Mouse (Mus musculus): Measurements from ENCODE around the gene D430041D05Rik. TPM values are rescaled to one million over a fixed set of nuclear protein-coding genes. Genes with fewer than 3 reads are reported as not detected.

The D430041D05Rik gene
- total RNA-seq, 2 experiments from 2014 or later, result 1.3 to 1.9 TPM

DNA sequence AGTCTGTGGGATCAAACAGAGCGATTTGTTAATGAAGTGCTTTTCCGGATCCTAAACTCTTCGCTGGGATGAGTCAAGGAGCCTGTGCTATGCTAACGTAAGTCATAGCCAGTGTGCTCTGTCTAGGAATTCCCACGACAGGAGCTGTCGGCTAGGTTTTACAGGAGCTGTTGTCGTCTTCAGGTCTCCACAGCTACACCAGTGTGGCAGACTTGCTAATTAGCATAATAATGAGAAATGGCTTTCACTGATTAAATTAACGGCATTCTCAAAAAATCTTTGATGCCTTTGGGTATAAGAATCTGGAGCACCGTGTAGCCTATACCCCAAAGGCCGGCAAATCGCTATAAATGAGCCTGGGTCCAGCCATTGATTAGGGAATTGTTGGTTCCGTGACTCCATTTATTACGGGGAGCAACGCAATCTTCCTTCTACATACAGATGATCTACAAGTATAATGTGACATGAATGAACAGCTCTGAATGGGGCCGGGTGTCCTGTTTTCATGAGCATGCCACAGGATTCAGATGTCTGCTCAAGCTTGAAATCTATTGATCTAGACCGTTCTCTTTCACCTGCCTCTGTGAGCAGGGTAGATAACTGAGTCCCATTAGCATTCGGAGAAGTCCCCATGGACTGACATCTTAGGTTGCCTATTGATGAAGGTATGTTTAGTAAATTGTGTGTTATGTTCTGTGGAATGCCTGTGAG lies 242.5 kb downstream of the D430041D05Rik start:
- TF ChIP-seq CTCF (IDR thresholded peaks at IDR 0.05), result no peak
- Histone ChIP-seq H3K4me3 (no peak overlapping the region), H3K27ac (no peak overlapping the region)
- intact Hi-C loops (cut with DNase I), result no loop called here
- no peak for DNase-seq

DNA sequence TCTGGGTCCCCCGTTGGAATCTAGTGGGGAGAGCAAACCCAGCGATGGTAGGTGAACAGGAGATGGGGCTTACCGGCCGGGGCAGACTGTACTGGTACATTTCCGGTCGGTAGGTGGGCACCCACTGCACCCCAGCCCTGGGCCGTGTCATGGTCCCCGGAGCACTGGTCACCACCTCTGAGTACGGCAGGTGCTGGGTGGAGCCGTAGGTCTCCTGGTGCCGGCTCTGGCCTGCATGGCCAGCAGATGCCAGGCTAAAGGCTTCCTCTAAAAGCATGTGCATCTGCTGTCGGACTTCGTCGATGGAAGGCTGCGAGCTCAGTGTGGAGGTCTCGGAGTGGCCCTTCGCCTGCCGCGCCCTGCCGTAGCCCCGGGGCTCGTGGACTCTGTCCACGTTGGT lies 243.0 kb downstream of the D430041D05Rik start:
- intact Hi-C loops (cut with DNase I), result no loop called here
- DNase-seq, result no peak
- Histone ChIP-seq H3K4me3 (no peak overlapping the region), H3K27ac (no peak overlapping the region)
- TF ChIP-seq CTCF (IDR thresholded peaks at IDR 0.05), result no peak

- no peak for DNase-seq
- intact Hi-C loops (cut with DNase I), result no loop called here
- TF ChIP-seq CTCF (IDR thresholded peaks at IDR 0.05), result no peak
- H3K4me3 ChIP-seq, result no peak overlapping the region
- H3K27ac ChIP-seq, result no peak overlapping the region
These were observed 245.2 kb downstream of the D430041D05Rik start for GRCm38 (mm10) chr2:104165631-104166030.

GRCm38 (mm10) chr2:104163978-104164487 lies 246.8 kb downstream of the D430041D05Rik start:
- no peak overlapping the region for H3K4me3 ChIP-seq
- intact Hi-C loops (cut with DNase I), result no loop called here
- TF ChIP-seq CTCF (IDR thresholded peaks at IDR 0.05), result no peak

DNA sequence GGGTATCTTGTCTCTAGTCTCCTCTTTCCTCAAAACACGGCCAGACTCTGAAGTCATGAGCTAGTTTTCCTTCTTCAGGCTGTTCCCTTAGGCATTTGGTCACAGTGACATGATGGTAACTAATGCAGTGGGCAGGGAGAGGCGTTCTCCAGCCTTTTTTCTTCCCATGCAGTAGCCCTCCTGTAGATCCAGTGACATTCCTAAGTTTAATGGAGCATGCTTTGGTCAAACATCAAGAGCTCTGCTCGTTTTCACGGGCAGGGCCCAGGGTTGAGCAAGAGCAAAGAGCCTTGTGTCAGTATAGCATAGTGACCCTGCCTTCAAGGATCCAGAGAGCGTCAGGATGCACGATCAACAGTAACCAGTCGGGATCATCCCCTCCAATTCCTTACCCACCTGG lies 247.4 kb downstream of the D430041D05Rik start:
- TF ChIP-seq CTCF (IDR thresholded peaks at IDR 0.05), result no peak
- H3K4me3 ChIP-seq, result no peak overlapping the region
- intact Hi-C loops (cut with DNase I), result no loop called here
- H3K27ac ChIP-seq, result no peak overlapping the region
- no peak for DNase-seq

More at GRCm38 (mm10) chr2:104163978-104164487, 246.8 kb downstream of the D430041D05Rik start:
- H3K27ac ChIP-seq, result no peak overlapping the region
- no peak for DNase-seq

DNA sequence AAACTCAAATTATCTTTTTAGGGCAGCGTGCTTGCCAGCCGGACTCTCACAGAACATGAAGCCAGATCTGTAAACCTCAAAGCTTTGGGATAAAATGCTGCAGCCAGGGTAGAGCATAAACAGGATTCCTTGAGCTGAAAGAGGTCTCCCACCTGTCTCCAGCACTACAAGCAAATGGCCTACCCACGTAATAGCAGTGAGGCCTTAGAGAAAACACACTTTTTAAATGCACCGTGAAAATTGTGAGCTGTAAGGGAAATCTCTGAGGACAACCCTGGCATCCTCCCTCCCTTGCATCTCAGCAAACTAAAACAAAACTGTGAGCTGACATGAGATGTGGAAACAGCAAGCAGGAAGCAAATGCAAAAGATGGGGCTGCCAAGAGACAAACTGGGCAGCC lies 253.0 kb downstream of the D430041D05Rik start:
- TF ChIP-seq CTCF (IDR thresholded peaks at IDR 0.05), result no peak
- Histone ChIP-seq H3K27ac (no peak overlapping the region; the same call in 1 of the 2 replicates), H3K4me3 (no peak overlapping the region)
- no peak for DNase-seq
- intact Hi-C loops (cut with DNase I), result no loop called here

DNA sequence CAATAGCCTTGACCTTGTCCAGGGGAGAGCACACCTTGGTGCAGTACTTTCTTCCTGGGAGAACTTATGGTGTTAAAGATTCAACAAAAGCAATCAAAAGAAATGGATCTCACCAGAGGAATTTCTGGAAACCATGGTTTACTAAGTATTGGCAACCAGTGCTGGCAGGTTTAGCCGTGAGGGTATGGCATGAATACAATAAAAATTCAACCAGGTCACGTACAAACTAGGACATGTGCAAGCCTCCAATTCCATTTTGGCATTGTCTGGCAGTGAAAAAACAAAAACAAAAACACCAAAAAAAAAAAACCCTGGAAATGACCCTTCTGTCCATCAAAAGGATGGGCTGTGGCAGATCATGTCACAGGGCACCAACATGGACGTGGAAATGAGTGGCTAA lies 256.9 kb downstream of the D430041D05Rik start:
- Histone ChIP-seq H3K4me3 (no peak overlapping the region), H3K27ac (no peak overlapping the region)
- no peak for TF ChIP-seq CTCF (IDR thresholded peaks at IDR 0.05)
- intact Hi-C loops (cut with DNase I), result no loop called here
- DNase-seq, result no peak

- no peak for DNase-seq
- H3K27ac ChIP-seq, result peak overlapping the region; percentile 89; the same call in 1 of the 2 replicates
- no peak overlapping the region for H3K4me3 ChIP-seq
- intact Hi-C loops (cut with DNase I), result no loop called here
- no peak for TF ChIP-seq CTCF (IDR thresholded peaks at IDR 0.05)
These were observed 257.5 kb downstream of the D430041D05Rik start for GRCm38 (mm10) chr2:104153345-104153744.

DNA sequence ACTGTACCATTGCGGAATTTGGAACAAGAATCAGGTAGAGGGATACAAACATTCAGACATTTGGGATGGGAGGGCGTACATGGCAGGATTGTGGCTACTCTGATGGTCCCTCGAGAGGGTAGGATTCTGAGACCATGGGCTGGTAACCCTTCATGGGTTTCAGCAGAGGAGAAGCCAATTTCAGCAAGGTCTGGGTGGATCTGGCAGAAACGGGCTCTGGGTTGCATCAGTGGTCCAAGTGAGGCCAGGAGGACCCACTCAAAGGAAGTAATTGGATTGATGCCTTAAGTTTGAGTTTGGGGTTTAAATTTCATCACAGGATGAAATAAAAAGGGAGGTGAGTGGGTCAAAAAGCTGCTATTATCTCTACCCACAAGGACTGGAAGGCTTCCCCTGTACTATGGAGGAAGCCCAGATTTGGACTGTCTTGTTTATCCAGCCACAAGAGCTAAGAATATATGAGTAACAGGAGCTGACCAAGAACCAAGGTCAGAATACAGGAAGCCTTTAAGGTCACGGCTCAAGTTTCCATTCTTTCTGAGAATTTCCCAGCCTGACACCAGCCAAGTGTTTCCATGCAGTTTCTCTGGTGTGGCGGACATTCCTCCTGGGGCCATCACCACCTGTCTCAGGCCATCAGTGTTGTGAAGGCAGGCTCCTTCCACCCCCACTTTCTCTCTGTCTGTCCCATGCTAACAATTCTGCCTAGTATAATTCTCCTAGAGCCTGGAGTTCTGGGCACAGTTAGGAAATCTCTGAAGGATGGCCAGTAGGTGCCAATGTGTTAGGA lies 260.0 kb downstream of the D430041D05Rik start:
- TF ChIP-seq CTCF (IDR thresholded peaks at IDR 0.05), result no peak
- Histone ChIP-seq H3K4me3 (no peak overlapping the region), H3K27ac (peak overlapping the region; percentile 89)
- DNase-seq, result peak; percentile 68
- intact Hi-C loops (cut with DNase I), result loop anchor here (2.0 kb wide), 1 partner anchor 48 kb away; no protein-coding TSS in a partner anchor

- DNase-seq, result no peak
These were observed 262.8 kb downstream of the D430041D05Rik start for GRCm38 (mm10) chr2:104147910-104148561.

GRCm38 (mm10) chr2:104145983-104146382 lies 264.8 kb downstream of the D430041D05Rik start:
- peak; percentile 27; the same call in 1 of the 2 replicates for TF ChIP-seq CTCF (IDR thresholded peaks at IDR 0.05)
- H3K27ac ChIP-seq, result no peak overlapping the region; the same call in 1 of the 2 replicates
- no peak overlapping the region for H3K4me3 ChIP-seq
- intact Hi-C loops (cut with DNase I), result no loop called here
- DNase-seq, result peak; percentile 50

More at GRCm38 (mm10) chr2:104147910-104148561, 262.8 kb downstream of the D430041D05Rik start:
- no peak for TF ChIP-seq CTCF (IDR thresholded peaks at IDR 0.05)
- Histone ChIP-seq H3K4me3 (no peak overlapping the region), H3K27ac (peak overlapping the region; percentile 89)
- intact Hi-C loops (cut with DNase I), result no loop called here

GRCm38 (mm10) chr2:104144004-104144403 lies 266.8 kb downstream of the D430041D05Rik start:
- TF ChIP-seq CTCF (IDR thresholded peaks at IDR 0.05), result no peak
- Histone ChIP-seq H3K4me3 (no peak overlapping the region), H3K27ac (no peak overlapping the region)
- DNase-seq, result no peak
- intact Hi-C loops (cut with DNase I), result no loop called here

Measured in gastrocnemius, adult 2 months (tissue).